Mouse (Mus musculus) ES-Bruce4 (cell line): Measurements from ENCODE around the gene Nupr1.

Experiments
- CTCF ChIP-seq: IDR thresholded peaks from one replicate; pipeline ENCODE4 v1.8.1; 2011; ENCODE audit warnings: low read depth, low read length
- EP300 ChIP-seq: IDR thresholded peaks from 2 replicates; pipeline ENCODE4 v1.6.1; 2011; ENCODE audit warnings: low read depth, low read length; ENCODE audit not compliant: insufficient read depth
- POLR2A ChIP-seq: IDR thresholded peaks from one replicate; pipeline ENCODE4 v1.8.1; 2011; ENCODE audit warnings: low read length; ENCODE audit not compliant: insufficient read depth

GRCm38 (mm10) chr7:126628111-126628510, 2.5 kb downstream of the Nupr1 start:
- TF ChIP-seq EP300 (no peak), POLR2A (no peak), CTCF (no peak)
